Mouse (Mus musculus) adrenal gland, adult 18-20 months (tissue): ENCODE results near the gene Mgat4d. TPM values are rescaled to one million over a fixed set of nuclear protein-coding genes. Genes with fewer than 3 reads are reported as not detected.
"Not testable (repeated sequence)": the region's sequence is repeated elsewhere in the genome, so short reads cannot be mapped to it uniquely, and the experiment has no call there.

ENCODE experiments used
- DNase-seq, 2 experiments: peaks; one replicate each; pipeline ENCODE4 v3.0.0; 2021 to 2022; ENCODE audit warnings: low spot score in 2 of 2
- long read RNA-seq, 2 experiments: library from polyadenylated mRNA; stranded (forward); transcript quantifications; one replicate each; pipeline ENCODE4 v2.0.0; 2021
- total RNA-seq, 2 experiments: library from RNA; stranded (reverse); gene quantifications; 1 replicate in 1 of 2; 2 replicates in 1 of 2; pipeline ENCODE4 v1.2.3; 2021

The Mgat4d gene
- not detected for total RNA-seq
- long read RNA-seq, experiment 1: 0 reads
- long read RNA-seq, experiment 2: 0 reads

GRCm38 (mm10) chr8:83348263-83348662 lies at the start of gene Mgat4d:
Gene Mgat4d (plus strand): TSS chr8:83348471.
- no peak for DNase-seq

GRCm38 (mm10) chr8:83300135-83300534 lies 48.1 kb upstream of the Mgat4d start:
- peak in 1 of 2 experiments; percentile 10 for DNase-seq

- DNase-seq: no peak
These were observed 43.3 kb upstream of the Mgat4d start for GRCm38 (mm10) chr8:83304946-83305345.

- DNase-seq: no peak
These were observed 38.4 kb upstream of the Mgat4d start for GRCm38 (mm10) chr8:83309836-83310235.

GRCm38 (mm10) chr8:83315084-83315483 lies 33.2 kb upstream of the Mgat4d start:
- not testable (repeated sequence) for DNase-seq

- DNase-seq: no peak
These were observed 32.6 kb upstream of the Mgat4d start for GRCm38 (mm10) chr8:83315691-83316090.

GRCm38 (mm10) chr8:83320543-83320942 lies 27.7 kb upstream of the Mgat4d start:
- no peak for DNase-seq

GRCm38 (mm10) chr8:83322374-83322773 lies 25.9 kb upstream of the Mgat4d start:
- DNase-seq: no peak

- DNase-seq: no peak
These were observed 25.2 kb upstream of the Mgat4d start for GRCm38 (mm10) chr8:83323056-83323455.

- DNase-seq: no peak
These were observed 20.4 kb upstream of the Mgat4d start for GRCm38 (mm10) chr8:83327889-83328288.

- no peak for DNase-seq
These were observed 16.7 kb upstream of the Mgat4d start for GRCm38 (mm10) chr8:83331567-83331898.

- DNase-seq: peak; percentile 98 to 99
These were observed 16.2 kb upstream of the Mgat4d start, which contains the start of gene Elmod2 for GRCm38 (mm10) chr8:83331899-83332697. Gene Elmod2 (minus strand): TSS chr8:83332486.

GRCm38 (mm10) chr8:83332864-83333263 lies 15.4 kb upstream of the Mgat4d start:
- no peak for DNase-seq

- no peak for DNase-seq
These were observed 6.2 kb upstream of the Mgat4d start for GRCm38 (mm10) chr8:83342076-83342475.

- DNase-seq: no peak
These were observed 5.6 kb upstream of the Mgat4d start for GRCm38 (mm10) chr8:83342693-83343092.

GRCm38 (mm10) chr8:83351315-83351714 lies 3.0 kb downstream of the Mgat4d start:
- DNase-seq: no peak

- no peak for DNase-seq
These were observed 15.0 kb downstream of the Mgat4d start for GRCm38 (mm10) chr8:83363156-83363769.

- no peak for DNase-seq
These were observed 29.0 kb downstream of the Mgat4d start for GRCm38 (mm10) chr8:83377231-83377630.

GRCm38 (mm10) chr8:83380141-83380540 lies 31.9 kb downstream of the Mgat4d start:
- no peak for DNase-seq

- DNase-seq: no peak
These were observed 32.7 kb downstream of the Mgat4d start for GRCm38 (mm10) chr8:83381016-83381415.

GRCm38 (mm10) chr8:83382850-83383249 lies 34.6 kb downstream of the Mgat4d start:
- DNase-seq: no peak

- peak; percentile 26 to 32 for DNase-seq
These were observed 41.2 kb downstream of the Mgat4d start, which contains the start of gene Clgn for GRCm38 (mm10) chr8:83389316-83390005. Gene Clgn (plus strand): TSS chr8:83389867.
